Mouse (Mus musculus) gastrocnemius, postnatal 4 days (tissue): ENCODE measurements around the gene Hdac10. TPM values are rescaled to one million over a fixed set of nuclear protein-coding genes. Genes with fewer than 3 reads are reported as not detected.

Source experiments
- DNase-seq, 2 experiments: peaks; one replicate each; pipeline ENCODE4 v3.0.0; 2021 to 2022; ENCODE audit warnings: low spot score in 2 of 2, mixed read lengths in 2 of 2
- microRNA-seq: library from miRNA; unstranded; fragments of <30 nt; microRNA quantifications from one replicate; pipeline ENCODE4 v1.2.0, GENCODE M21; 2021
- total RNA-seq, 2 experiments: library from RNA; stranded (reverse); gene quantifications; 2 replicates each; pipeline ENCODE4 v1.2.3; 2021

The Hdac10 gene
- total RNA-seq, 2 experiments from 2014 or later: 11.2 to 11.8 TPM

DNA sequence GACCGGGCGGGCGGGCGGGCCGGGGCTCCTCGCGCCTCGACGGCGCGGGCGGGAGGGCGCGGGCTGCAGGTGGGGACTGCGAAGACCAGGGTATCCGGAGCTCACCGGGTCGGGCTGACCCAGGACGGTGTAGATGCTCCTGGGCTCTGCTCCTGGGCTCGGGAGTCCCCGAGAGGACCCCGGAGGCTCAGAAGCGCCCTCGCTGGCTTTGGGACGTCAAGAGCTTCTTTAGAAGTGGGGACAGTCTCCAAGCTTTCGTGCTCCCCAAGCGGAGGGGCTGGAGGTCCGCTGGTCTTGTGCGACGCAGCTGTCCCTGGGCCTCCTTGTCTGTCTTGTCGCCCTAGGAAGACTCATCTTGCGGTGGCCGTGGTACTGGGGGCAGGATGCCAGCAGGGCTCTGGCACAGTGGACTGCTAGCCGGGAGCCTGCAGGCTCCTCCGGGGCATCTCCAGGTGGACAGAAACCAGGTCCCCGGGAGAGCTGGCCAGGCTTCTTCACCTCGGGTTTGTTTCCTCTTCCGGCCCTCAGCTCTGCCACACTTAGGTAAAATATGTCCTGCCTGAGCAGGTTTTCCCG is 52.3 kb downstream of the Hdac10 start:
- DNase-seq: peak; percentile 49 to 60

DNA sequence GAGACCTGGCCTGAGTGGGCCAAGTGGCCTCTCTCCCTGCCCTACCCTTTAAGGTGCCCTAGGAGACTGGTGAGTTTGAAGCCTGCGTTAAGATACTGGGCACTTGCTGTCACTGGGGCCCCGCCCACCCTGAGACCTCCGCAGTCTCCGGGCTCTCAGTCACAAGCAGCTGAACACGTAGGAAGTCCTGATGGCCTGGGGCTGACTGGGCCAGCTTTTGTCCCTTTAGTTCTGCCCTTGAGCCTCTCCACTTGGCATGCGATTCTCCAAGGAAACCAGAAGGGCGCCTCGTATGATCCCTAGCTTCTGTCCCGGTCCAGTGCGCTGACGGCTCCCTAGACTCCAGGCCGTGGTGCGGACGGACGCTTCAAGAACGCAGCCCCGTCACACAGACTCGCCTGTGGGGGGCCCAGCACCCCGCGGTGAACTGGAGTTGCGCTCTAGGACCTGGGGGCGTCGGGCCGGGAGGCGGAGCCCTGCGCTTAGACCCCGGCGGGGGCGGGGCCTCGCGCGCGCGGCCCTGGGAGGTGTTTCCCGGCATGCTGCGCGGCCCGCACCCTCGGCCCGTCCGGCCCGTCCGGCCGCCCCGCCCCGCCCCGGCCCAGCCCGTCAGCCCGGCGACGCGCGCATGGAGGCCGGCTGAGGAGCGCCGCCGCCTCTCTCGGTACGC is 52.9 kb downstream of the Hdac10 start:
- DNase-seq: peak; percentile 86 to 91

DNA sequence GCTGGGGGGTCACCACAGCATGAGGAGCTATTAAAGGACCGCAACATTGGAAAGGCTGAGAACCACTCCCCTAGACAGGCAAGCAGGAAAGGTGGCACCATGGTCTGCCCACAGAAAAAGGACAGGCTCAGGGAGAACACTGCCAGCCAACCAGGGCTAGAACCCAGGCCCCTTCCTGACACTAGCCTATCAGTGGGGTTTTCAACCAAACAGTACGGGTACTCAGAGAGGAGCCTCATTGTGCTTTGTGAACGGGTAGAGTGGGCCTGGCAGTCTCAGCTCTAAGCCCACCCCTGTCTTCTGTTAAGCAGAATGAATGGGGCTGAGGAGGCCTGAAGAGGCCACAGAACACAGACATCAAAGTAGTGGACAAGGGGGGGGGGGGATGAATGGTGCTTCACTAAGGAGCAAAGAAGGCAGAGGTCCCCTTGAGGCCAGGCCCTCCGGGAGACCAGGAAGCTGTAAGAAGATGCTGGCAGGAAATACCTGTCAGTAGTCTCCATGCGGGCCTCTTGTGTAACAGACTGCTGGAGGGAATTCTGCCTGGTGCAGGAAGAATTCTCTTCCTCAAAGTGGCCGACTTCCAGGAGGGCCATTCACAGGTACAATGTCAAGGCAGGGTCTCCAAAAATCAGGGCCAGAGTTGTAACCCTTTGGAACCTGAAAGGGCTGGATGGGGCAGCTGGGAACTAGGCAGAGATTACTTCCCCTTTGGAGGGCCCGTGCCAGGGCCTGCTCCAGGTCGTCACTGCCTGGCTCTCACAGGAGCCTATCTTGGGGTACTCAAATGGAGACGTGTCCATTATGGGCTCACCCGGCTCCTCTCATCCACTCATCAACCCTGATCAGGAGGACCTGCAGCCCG is 53.7 kb downstream of the Hdac10 start, which contains the start of gene Trabd:
Gene Trabd, plus strand, starts transcription at position 512 of the 865 bp plus-strand sequence.
- no peak for DNase-seq

DNA sequence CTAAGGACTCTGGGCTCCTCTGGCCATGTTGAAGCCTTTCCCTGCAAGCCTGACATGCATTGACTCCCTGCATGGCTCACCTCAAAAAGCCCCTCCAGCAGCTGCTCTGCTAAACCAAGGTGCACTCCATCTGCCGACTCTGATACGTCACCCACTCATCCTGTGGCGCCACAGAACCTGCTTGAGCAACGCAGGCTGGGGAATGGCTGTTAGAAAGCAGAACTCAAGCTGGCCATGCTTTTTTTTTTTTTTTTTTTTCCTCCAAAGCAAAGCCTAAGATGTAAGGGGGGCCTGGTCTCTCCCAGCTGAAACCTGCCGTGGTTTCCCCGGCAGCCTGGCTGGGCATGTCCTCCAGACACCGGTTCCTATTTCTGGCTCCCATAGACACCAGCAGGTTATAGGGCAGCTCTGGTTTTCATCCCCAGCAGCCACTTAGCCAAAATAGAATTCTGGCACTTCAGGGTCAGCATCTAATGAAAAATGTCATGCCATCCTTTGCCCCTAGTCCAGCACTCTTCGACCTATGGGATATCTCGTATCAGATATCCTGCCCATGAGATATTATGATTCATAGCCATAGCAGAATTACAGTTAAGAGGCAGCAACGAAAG is 54.4 kb downstream of the Hdac10 start:
- DNase-seq: no peak

Small RNA genes within 50 kb of the gene (microRNA-seq; reads per million reads assigned to microRNA genes)
- gene Mir7118: not detected

Other genes starting within 250 kb of the Hdac10 start
- under 1 TPM in 1 of 2 experiments, not detected in 1; 0.10 TPM for gene Ttll8, start 174.3 kb downstream of the Hdac10 start, total RNA-seq
- under 1 TPM in 1 of 2 experiments, not detected in 1; 0.12 TPM for gene Mlc1, start 149.7 kb downstream of the Hdac10 start, total RNA-seq
- under 1 TPM in 1 of 2 experiments, not detected in 1; 0.44 TPM for gene Mov10l1, start 145.8 kb downstream of the Hdac10 start, total RNA-seq
- under 1 TPM; 0.13 to 0.15 TPM for gene Panx2, start 69.0 kb downstream of the Hdac10 start, total RNA-seq
- 10 to 100 TPM; 33.8 to 34.8 TPM for gene Trabd, start 53.6 kb downstream of the Hdac10 start, total RNA-seq
- gene Selenoo, start 39.6 kb downstream of the Hdac10 start, total RNA-seq: 10 to 100 TPM; 10.5 to 12.4 TPM
- gene Tubgcp6, start 5.6 kb downstream of the Hdac10 start, total RNA-seq: 10 to 100 TPM; 13.5 to 16.6 TPM
- 10 to 100 TPM; 54.4 to 57.3 TPM for gene Mapk12, start 12.0 kb upstream of the Hdac10 start, total RNA-seq
- gene Mapk11, start 20.9 kb upstream of the Hdac10 start, total RNA-seq: 1 to 10 TPM; 3.4 to 4.1 TPM
- gene Plxnb2, start 52.1 kb upstream of the Hdac10 start, total RNA-seq: 10 to 100 TPM; 81.0 to 84.7 TPM
- 1 to 10 TPM; 7.9 to 9.0 TPM for gene Dennd6b, start 67.8 kb upstream of the Hdac10 start, total RNA-seq
- 10 to 100 TPM; 64.2 to 70.0 TPM for gene Ppp6r2, start 82.9 kb upstream of the Hdac10 start, total RNA-seq
- gene Sbf1, start 186.6 kb upstream of the Hdac10 start, total RNA-seq: 10 to 100 TPM; 69.4 to 73.9 TPM
- not detected for gene Adm2, start 194.0 kb upstream of the Hdac10 start, total RNA-seq
- not detected for gene Miox, start 205.7 kb upstream of the Hdac10 start, total RNA-seq
- 10 to 100 TPM; 45.7 to 47.7 TPM for gene Lmf2, start 227.0 kb upstream of the Hdac10 start, total RNA-seq
- gene Ncaph2, start 227.0 kb upstream of the Hdac10 start, total RNA-seq: 10 to 100 TPM; 83.5 to 87.3 TPM
- 10 to 100 TPM; 11.1 to 12.0 TPM for gene Sco2, start 245.1 kb upstream of the Hdac10 start, total RNA-seq
- gene Tymp, start 248.3 kb upstream of the Hdac10 start, total RNA-seq: under 1 TPM; 0.26 to 0.32 TPM